Mouse (Mus musculus) macrophage (primary cell): Measurements from ENCODE around the gene Thsd7a. TPM values are rescaled to one million over a fixed set of nuclear protein-coding genes. Genes with fewer than 3 reads are reported as not detected.

Source experiments
- H3K27ac ChIP-seq: fragments of 350-480 bp; formaldehyde crosslinking; 2 replicates; pipeline ENCODE4 v1.9.0; 2021
- H3K36me3 ChIP-seq: fragments of 350-480 bp; formaldehyde crosslinking; 2 replicates; pipeline ENCODE4 v1.9.0; 2021; ENCODE audit errors: inconsistent target
- H3K4me3 ChIP-seq: fragments of 350-480 bp; formaldehyde crosslinking; 2 replicates; pipeline ENCODE4 v1.9.0; 2021; ENCODE audit errors: inconsistent target
- H3K79me2 ChIP-seq: fragments of 350-480 bp; formaldehyde crosslinking; 2 replicates; pipeline ENCODE4 v1.9.0; 2021; ENCODE audit errors: inconsistent target
- WGBS: methylation state at CpG from one replicate; pipeline ENCODE4 v1.1.7; 2026; ENCODE audit warnings: inconsistent platforms; ENCODE audit not compliant: missing documents; 5-methylcytosine and 5-hydroxymethylcytosine counted together
- polyA plus RNA-seq: library from polyadenylated mRNA; stranded (reverse); fragments of 250-400 nt; gene quantifications from 3 replicates; pipeline ENCODE4 v1.2.4, GENCODE M21; 2018; ENCODE audit warnings: inconsistent platforms

The Thsd7a gene
- polyA plus RNA-seq, 1 experiment from 2014 or later, result not detected

- Histone ChIP-seq H3K36me3 (no peaks in the 10 kb centered on the region), H3K4me3 (no peak overlapping the region), H3K27ac (no peak overlapping the region), H3K79me2 (no peaks in the 10 kb centered on the region)
- WGBS, result 82% methylated on average over 4 of the region's 4 CpGs
These were observed 6.4 kb downstream of the Thsd7a start for GRCm38 (mm10) chr6:12742791-12743190.

- WGBS, result 86% methylated on average over 3 of the region's 3 CpGs
- H3K79me2 ChIP-seq, result no peaks in the 10 kb centered on the region
- H3K36me3 ChIP-seq, result no peaks in the 10 kb centered on the region
- H3K4me3 ChIP-seq, result no peak overlapping the region
- H3K27ac ChIP-seq, result no peak overlapping the region
These were observed 15.3 kb downstream of the Thsd7a start for GRCm38 (mm10) chr6:12733924-12734323.

- 87% methylated on average over 8 of the region's 8 CpGs for WGBS
- H3K4me3 ChIP-seq, result no peak overlapping the region
- no peaks in the 10 kb centered on the region for H3K79me2 ChIP-seq
These were observed 33.1 kb downstream of the Thsd7a start for GRCm38 (mm10) chr6:12716071-12716470.

GRCm38 (mm10) chr6:12712581-12712980, 36.6 kb downstream of the Thsd7a start:
- Histone ChIP-seq H3K36me3 (no peaks in the 10 kb centered on the region), H3K79me2 (no peaks in the 10 kb centered on the region)
- WGBS, result 76% methylated on average over 3 of the region's 3 CpGs

More at GRCm38 (mm10) chr6:12716071-12716470, 33.1 kb downstream of the Thsd7a start:
- Histone ChIP-seq H3K36me3 (no peaks in the 10 kb centered on the region), H3K27ac (no peak overlapping the region)

GRCm38 (mm10) chr6:12702925-12703324, 46.3 kb downstream of the Thsd7a start:
- H3K4me3 ChIP-seq, result no peak overlapping the region
- 94% methylated on average over 2 of the region's 3 CpGs for WGBS
- no peaks in the 10 kb centered on the region for H3K36me3 ChIP-seq
- H3K27ac ChIP-seq, result no peak overlapping the region
- no peaks in the 10 kb centered on the region for H3K79me2 ChIP-seq

More at GRCm38 (mm10) chr6:12712581-12712980, 36.6 kb downstream of the Thsd7a start:
- H3K27ac ChIP-seq, result no peak overlapping the region
- H3K4me3 ChIP-seq, result no peak overlapping the region

- no peak overlapping the region for H3K4me3 ChIP-seq
- no peak overlapping the region for H3K27ac ChIP-seq
- 89% methylated on average over 2 of the region's 2 CpGs for WGBS
- H3K79me2 ChIP-seq, result no peaks in the 10 kb centered on the region
- H3K36me3 ChIP-seq, result no peaks in the 10 kb centered on the region
These were observed 50.1 kb downstream of the Thsd7a start for GRCm38 (mm10) chr6:12699089-12699488.

GRCm38 (mm10) chr6:12693689-12694088, 55.5 kb downstream of the Thsd7a start:
- H3K27ac ChIP-seq, result no peak overlapping the region
- no peaks in the 10 kb centered on the region for H3K79me2 ChIP-seq
- H3K4me3 ChIP-seq, result no peak overlapping the region
- 100% methylated on average over 1 of the region's 1 CpGs for WGBS
- no peaks in the 10 kb centered on the region for H3K36me3 ChIP-seq

GRCm38 (mm10) chr6:12693239-12693638, 56.0 kb downstream of the Thsd7a start:
- Histone ChIP-seq H3K4me3 (no peak overlapping the region), H3K36me3 (no peaks in the 10 kb centered on the region), H3K27ac (no peak overlapping the region), H3K79me2 (no peaks in the 10 kb centered on the region)
- whole genome bisulfite sequencing, result 83% methylated on average over 3 of the region's 3 CpGs

GRCm38 (mm10) chr6:12649633-12650032, 99.6 kb downstream of the Thsd7a start:
- 17% methylated on average over 1 of the region's 1 CpGs for WGBS
- Histone ChIP-seq H3K4me3 (no peak overlapping the region), H3K79me2 (no peaks in the 10 kb centered on the region), H3K36me3 (no peaks in the 10 kb centered on the region), H3K27ac (no peak overlapping the region)

GRCm38 (mm10) chr6:12628637-12629246, 120.5 kb downstream of the Thsd7a start:
- 89% methylated on average over 11 of the region's 11 CpGs for WGBS
- Histone ChIP-seq H3K36me3 (no peaks in the 10 kb centered on the region), H3K4me3 (no peak overlapping the region), H3K79me2 (no peaks in the 10 kb centered on the region), H3K27ac (no peak overlapping the region)

GRCm38 (mm10) chr6:12606638-12607246, 142.5 kb downstream of the Thsd7a start:
- 94% methylated on average over 12 of the region's 13 CpGs for WGBS
- Histone ChIP-seq H3K36me3 (no peaks in the 10 kb centered on the region), H3K79me2 (no peaks in the 10 kb centered on the region), H3K27ac (no peak overlapping the region), H3K4me3 (no peak overlapping the region)

GRCm38 (mm10) chr6:12602927-12603326, 146.3 kb downstream of the Thsd7a start:
- Histone ChIP-seq H3K36me3 (no peaks in the 10 kb centered on the region), H3K27ac (no peak overlapping the region), H3K79me2 (no peaks in the 10 kb centered on the region), H3K4me3 (no peak overlapping the region)
- 94% methylated on average over 2 of the region's 2 CpGs for WGBS

GRCm38 (mm10) chr6:12602161-12602560, 147.0 kb downstream of the Thsd7a start:
- H3K79me2 ChIP-seq, result no peaks in the 10 kb centered on the region
- WGBS, result 89% methylated on average over 4 of the region's 4 CpGs
- H3K36me3 ChIP-seq, result no peaks in the 10 kb centered on the region
- no peak overlapping the region for H3K4me3 ChIP-seq
- no peak overlapping the region for H3K27ac ChIP-seq

GRCm38 (mm10) chr6:12584456-12584855, 164.8 kb downstream of the Thsd7a start:
- no peak overlapping the region for H3K27ac ChIP-seq
- no peak overlapping the region for H3K4me3 ChIP-seq
- H3K36me3 ChIP-seq, result no peaks in the 10 kb centered on the region
- WGBS, result 82% methylated on average over 4 of the region's 4 CpGs
- no peaks in the 10 kb centered on the region for H3K79me2 ChIP-seq

GRCm38 (mm10) chr6:12581143-12581542, 168.1 kb downstream of the Thsd7a start:
- no peak overlapping the region for H3K4me3 ChIP-seq
- H3K27ac ChIP-seq, result no peak overlapping the region
- 93% methylated on average over 3 of the region's 3 CpGs for WGBS
- H3K36me3 ChIP-seq, result no peaks in the 10 kb centered on the region
- H3K79me2 ChIP-seq, result no peaks in the 10 kb centered on the region
